Mouse (Mus musculus): ENCODE measurements at regions not wholly inside any gene's neighbourhood (a gene's known extent, or its start where the extent isn't known, plus 50 kb on each side); places are given as distances from the start of the nearest gene placed in this dataset.

DNA sequence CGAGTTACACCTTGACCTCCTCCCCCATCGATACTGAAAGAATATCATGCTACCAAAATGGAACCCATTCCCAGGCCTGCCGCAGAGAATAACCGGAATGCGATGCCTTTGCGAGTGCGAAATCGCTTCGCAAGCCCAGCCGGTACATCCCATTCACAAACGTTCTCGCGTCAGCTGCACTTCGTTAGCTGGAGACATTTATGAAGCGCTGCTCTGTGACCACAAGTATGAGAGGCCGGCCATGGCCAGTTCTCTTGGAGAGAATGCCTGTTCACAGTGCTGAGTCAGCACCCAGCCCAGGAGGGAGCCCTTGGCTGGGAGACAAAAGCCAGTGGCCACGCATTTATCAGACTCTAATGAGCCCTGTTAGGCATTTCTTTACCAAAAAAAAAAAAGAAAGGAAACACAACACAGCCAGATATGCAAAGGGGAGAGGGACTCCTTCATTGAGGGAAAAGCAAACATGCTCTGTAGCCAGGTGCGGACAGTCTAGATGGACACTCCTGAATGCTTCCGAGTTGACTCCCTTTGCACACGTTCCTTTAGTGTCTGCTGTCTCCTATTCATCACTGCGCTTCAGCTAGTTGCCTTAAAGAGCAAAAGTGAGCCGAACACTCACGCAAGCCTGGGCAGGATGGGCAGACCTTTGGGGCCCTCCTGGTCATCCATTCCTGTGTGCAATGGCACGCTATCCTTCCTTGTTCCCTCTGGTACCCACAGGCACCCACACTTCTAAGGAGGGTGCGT, 131.4 kb downstream of the Ackr3 start:
- Histone ChIP-seq H3K4me3 (ENCODE audit: low read length) (no peak overlapping the region), H3K9me3 (ENCODE audit: low read length) (no peaks in the 10 kb centered on the region), H3K4me1 (ENCODE audit: insufficient read depth, low read length) (peaks cover 26% of the 10 kb centered on the region), H3K27me3 (ENCODE audit: insufficient read depth, low read length) (no peaks in the 10 kb centered on the region), H3K36me3 (ENCODE audit: insufficient read depth, low read length) (no peaks in the 10 kb centered on the region), H3K9ac (replicated peaks; ENCODE audit: low read length) (no peak overlapping the region), H3K4me2 (replicated peaks; ENCODE audit: low read depth, low read length) (peak overlapping the region; percentile 24), H3K27ac (ENCODE audit: low read length) (peak overlapping the region; percentile 58)
- ATAC-seq (ENCODE audit: low FRiP score, low TSS enrichment), result peak; percentile 86
- WGBS, result 26% methylated on average over 25 of the region's 25 CpGs

GRCm38 (mm10) chr1:90337876-90338316, 134.1 kb downstream of the Ackr3 start:
- H3K4me3 ChIP-seq (ENCODE audit: low read length), result no peak overlapping the region
- no peak for ATAC-seq (ENCODE audit: low FRiP score, low TSS enrichment)
- H3K27me3 ChIP-seq (ENCODE audit: insufficient read depth, low read length), result no peaks in the 10 kb centered on the region
- H3K36me3 ChIP-seq (ENCODE audit: insufficient read depth, low read length), result no peaks in the 10 kb centered on the region
- H3K9me3 ChIP-seq (ENCODE audit: low read length), result no peaks in the 10 kb centered on the region
- no peak overlapping the region for H3K27ac ChIP-seq (ENCODE audit: low read length)
- no peak overlapping the region for H3K4me2 ChIP-seq (replicated peaks; ENCODE audit: low read depth, low read length)
- peaks cover 33% of the 10 kb centered on the region for H3K4me1 ChIP-seq (ENCODE audit: insufficient read depth, low read length)
- WGBS, result 69% methylated on average over 12 of the region's 12 CpGs
- H3K9ac ChIP-seq (replicated peaks; ENCODE audit: low read length), result no peak overlapping the region

GRCm38 (mm10) chr1:90342346-90342745, 138.6 kb downstream of the Ackr3 start:
- Histone ChIP-seq H3K9me3 (ENCODE audit: low read length) (no peaks in the 10 kb centered on the region), H3K27ac (ENCODE audit: low read length) (no peak overlapping the region), H3K27me3 (ENCODE audit: insufficient read depth, low read length) (no peaks in the 10 kb centered on the region), H3K4me3 (ENCODE audit: low read length) (no peak overlapping the region), H3K4me2 (replicated peaks; ENCODE audit: low read depth, low read length) (no peak overlapping the region), H3K9ac (replicated peaks; ENCODE audit: low read length) (no peak overlapping the region), H3K4me1 (ENCODE audit: insufficient read depth, low read length) (peaks cover 8% of the 10 kb centered on the region), H3K36me3 (ENCODE audit: insufficient read depth, low read length) (no peaks in the 10 kb centered on the region)
- ATAC-seq (ENCODE audit: low FRiP score, low TSS enrichment), result peak; percentile 42; the same call in 1 of the 2 replicates
- 15% methylated on average over 1 of the region's 1 CpGs for WGBS

DNA sequence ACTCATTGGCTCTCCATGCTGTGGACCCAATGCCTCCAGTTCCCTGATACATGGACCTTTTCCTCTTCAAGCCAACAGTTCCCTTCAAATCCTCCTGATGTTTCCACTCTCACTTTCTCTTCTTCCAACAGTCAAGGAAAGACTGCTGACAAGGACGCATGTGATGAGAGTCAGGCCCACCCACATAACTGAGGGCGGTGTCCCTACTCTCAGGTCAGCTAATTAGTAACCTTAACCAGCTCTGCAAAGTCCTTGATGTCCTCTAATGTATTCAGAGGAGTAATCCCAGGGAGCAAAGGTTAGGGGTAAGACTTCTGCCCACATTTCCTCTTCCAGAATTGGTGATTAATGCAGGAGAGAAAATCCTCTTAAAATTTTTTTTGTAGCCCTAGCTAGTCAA, 139.7 kb downstream of the Ackr3 start:
- H3K9me3 ChIP-seq (ENCODE audit: low read length), result no peaks in the 10 kb centered on the region
- no peak overlapping the region for H3K27ac ChIP-seq (ENCODE audit: low read length)
- no peak overlapping the region for H3K9ac ChIP-seq (replicated peaks; ENCODE audit: low read length)
- H3K27me3 ChIP-seq (ENCODE audit: insufficient read depth, low read length), result no peaks in the 10 kb centered on the region
- H3K36me3 ChIP-seq (ENCODE audit: insufficient read depth, low read length), result no peaks in the 10 kb centered on the region
- H3K4me2 ChIP-seq (replicated peaks; ENCODE audit: low read depth, low read length), result no peak overlapping the region
- peaks cover 8% of the 10 kb centered on the region for H3K4me1 ChIP-seq (ENCODE audit: insufficient read depth, low read length)
- 54% methylated on average over 2 of the region's 2 CpGs for WGBS
- ATAC-seq (ENCODE audit: low FRiP score, low TSS enrichment), result no peak
- H3K4me3 ChIP-seq (ENCODE audit: low read length), result no peak overlapping the region

DNA sequence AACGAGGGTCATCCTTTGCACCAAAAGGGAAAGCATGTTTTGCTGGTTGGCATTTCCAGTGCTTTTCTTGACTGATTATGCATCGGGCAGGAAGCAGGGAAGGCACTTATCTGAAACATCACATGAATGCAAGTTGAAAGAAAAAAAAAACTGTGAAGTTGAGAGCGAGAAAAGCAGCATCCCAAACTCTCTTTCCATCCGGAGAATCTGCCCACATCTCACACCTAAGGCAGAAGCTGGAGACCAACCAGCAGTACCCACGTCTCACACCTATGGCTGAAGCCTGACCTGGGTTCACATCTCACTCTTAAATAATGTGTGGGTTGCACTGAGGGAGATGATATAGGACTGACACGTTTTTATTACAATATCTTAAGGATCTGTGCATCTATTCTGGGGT, 143.3 kb downstream of the Ackr3 start:
- 52% methylated on average over 6 of the region's 6 CpGs for WGBS
- H3K27ac ChIP-seq (ENCODE audit: low read length), result no peak overlapping the region
- H3K36me3 ChIP-seq (ENCODE audit: insufficient read depth, low read length), result no peaks in the 10 kb centered on the region
- H3K4me3 ChIP-seq (ENCODE audit: low read length), result no peak overlapping the region
- H3K4me2 ChIP-seq (replicated peaks; ENCODE audit: low read depth, low read length), result no peak overlapping the region
- no peak for ATAC-seq (ENCODE audit: low FRiP score, low TSS enrichment)
- H3K27me3 ChIP-seq (ENCODE audit: insufficient read depth, low read length), result no peaks in the 10 kb centered on the region
- no peaks in the 10 kb centered on the region for H3K9me3 ChIP-seq (ENCODE audit: low read length)
- H3K4me1 ChIP-seq (ENCODE audit: insufficient read depth, low read length), result peaks cover 6% of the 10 kb centered on the region
- H3K9ac ChIP-seq (replicated peaks; ENCODE audit: low read length), result no peak overlapping the region

GRCm38 (mm10) chr1:90349611-90350010, 145.8 kb downstream of the Ackr3 start:
- Histone ChIP-seq H3K9ac (replicated peaks; ENCODE audit: low read length) (no peak overlapping the region), H3K27me3 (ENCODE audit: insufficient read depth, low read length) (no peaks in the 10 kb centered on the region), H3K27ac (ENCODE audit: low read length) (no peak overlapping the region), H3K9me3 (ENCODE audit: low read length) (no peaks in the 10 kb centered on the region), H3K4me1 (ENCODE audit: insufficient read depth, low read length) (peaks cover 13% of the 10 kb centered on the region), H3K4me2 (replicated peaks; ENCODE audit: low read depth, low read length) (no peak overlapping the region), H3K4me3 (ENCODE audit: low read length) (no peak overlapping the region), H3K36me3 (ENCODE audit: insufficient read depth, low read length) (no peaks in the 10 kb centered on the region)
- no peak for ATAC-seq (ENCODE audit: low FRiP score, low TSS enrichment)
- 57% methylated on average over 6 of the region's 6 CpGs for WGBS

GRCm38 (mm10) chr1:90353325-90353724, 149.5 kb downstream of the Ackr3 start:
- ATAC-seq (ENCODE audit: low FRiP score, low TSS enrichment), result no peak
- no peak overlapping the region for H3K9ac ChIP-seq (replicated peaks; ENCODE audit: low read length)
- WGBS, result 14% methylated on average over 7 of the region's 7 CpGs
- H3K4me1 ChIP-seq (ENCODE audit: insufficient read depth, low read length), result peaks cover 13% of the 10 kb centered on the region
- no peaks in the 10 kb centered on the region for H3K36me3 ChIP-seq (ENCODE audit: insufficient read depth, low read length)
- no peaks in the 10 kb centered on the region for H3K9me3 ChIP-seq (ENCODE audit: low read length)
- H3K27ac ChIP-seq (ENCODE audit: low read length), result no peak overlapping the region
- no peak overlapping the region for H3K4me2 ChIP-seq (replicated peaks; ENCODE audit: low read depth, low read length)
- peaks cover 3% of the 10 kb centered on the region; the same call in 1 of the 2 replicates for H3K27me3 ChIP-seq (ENCODE audit: insufficient read depth, low read length)
- no peak overlapping the region for H3K4me3 ChIP-seq (ENCODE audit: low read length)

GRCm38 (mm10) chr1:90356567-90356966, 152.8 kb downstream of the Ackr3 start:
- Histone ChIP-seq H3K4me3 (ENCODE audit: low read length) (no peak overlapping the region), H3K9ac (replicated peaks; ENCODE audit: low read length) (no peak overlapping the region), H3K36me3 (ENCODE audit: insufficient read depth, low read length) (no peaks in the 10 kb centered on the region), H3K4me1 (ENCODE audit: insufficient read depth, low read length) (peaks cover 13% of the 10 kb centered on the region), H3K4me2 (replicated peaks; ENCODE audit: low read depth, low read length) (no peak overlapping the region), H3K27ac (ENCODE audit: low read length) (no peak overlapping the region), H3K27me3 (ENCODE audit: insufficient read depth, low read length) (peaks cover 3% of the 10 kb centered on the region; the same call in 1 of the 2 replicates), H3K9me3 (ENCODE audit: low read length) (no peaks in the 10 kb centered on the region)
- ATAC-seq (ENCODE audit: low FRiP score, low TSS enrichment), result no peak
- 87% methylated on average over 3 of the region's 3 CpGs for WGBS

DNA sequence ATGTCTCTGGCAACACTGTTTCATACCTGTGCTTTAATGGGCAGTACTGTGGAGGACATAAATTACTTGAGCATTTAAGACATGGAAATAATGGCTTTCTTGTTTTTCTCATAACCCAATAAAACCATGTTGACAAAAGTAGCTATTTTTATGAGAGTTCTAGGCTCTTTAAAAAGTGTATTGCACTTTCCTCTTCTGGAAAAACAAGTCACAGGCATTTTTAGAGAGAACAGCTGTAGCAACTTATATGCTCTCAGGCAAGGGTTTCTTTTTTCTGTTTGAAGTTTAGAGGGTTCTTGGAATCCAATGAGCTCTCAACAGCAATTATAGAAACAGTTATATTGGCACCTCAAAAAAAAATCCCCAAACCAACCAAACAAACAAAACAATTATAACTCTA, 153.6 kb downstream of the Ackr3 start:
- no peak for ATAC-seq (ENCODE audit: low FRiP score, low TSS enrichment)
- no peak overlapping the region for H3K27ac ChIP-seq (ENCODE audit: low read length)
- no peaks in the 10 kb centered on the region for H3K36me3 ChIP-seq (ENCODE audit: insufficient read depth, low read length)
- H3K4me1 ChIP-seq (ENCODE audit: insufficient read depth, low read length), result peaks cover 13% of the 10 kb centered on the region
- peaks cover 3% of the 10 kb centered on the region; the same call in 1 of the 2 replicates for H3K27me3 ChIP-seq (ENCODE audit: insufficient read depth, low read length)
- no peak overlapping the region for H3K4me3 ChIP-seq (ENCODE audit: low read length)
- H3K9me3 ChIP-seq (ENCODE audit: low read length), result no peaks in the 10 kb centered on the region
- H3K9ac ChIP-seq (replicated peaks; ENCODE audit: low read length), result no peak overlapping the region
- H3K4me2 ChIP-seq (replicated peaks; ENCODE audit: low read depth, low read length), result no peak overlapping the region

- H3K4me2 ChIP-seq (replicated peaks; ENCODE audit: low read depth, low read length), result no peak overlapping the region
- 81% methylated on average over 2 of the region's 2 CpGs for WGBS
- ATAC-seq (ENCODE audit: low FRiP score, low TSS enrichment), result no peak
These were observed 155.2 kb downstream of the Ackr3 start for GRCm38 (mm10) chr1:90358971-90359370.

More at GRCm38 (mm10) chr1:90358971-90359370, 155.2 kb downstream of the Ackr3 start:
- H3K9me3 ChIP-seq (ENCODE audit: low read length), result no peaks in the 10 kb centered on the region
- H3K27me3 ChIP-seq (ENCODE audit: insufficient read depth, low read length), result peaks cover 3% of the 10 kb centered on the region; the same call in 1 of the 2 replicates
- H3K9ac ChIP-seq (replicated peaks; ENCODE audit: low read length), result no peak overlapping the region
- H3K36me3 ChIP-seq (ENCODE audit: insufficient read depth, low read length), result no peaks in the 10 kb centered on the region
- H3K27ac ChIP-seq (ENCODE audit: low read length), result no peak overlapping the region
- H3K4me3 ChIP-seq (ENCODE audit: low read length), result no peak overlapping the region
- H3K4me1 ChIP-seq (ENCODE audit: insufficient read depth, low read length), result no peaks in the 10 kb centered on the region

All from kidney, embryonic 16.5 days (tissue).